Mouse (Mus musculus): ENCODE results near the gene Csf2ra. TPM values are rescaled to one million over a fixed set of nuclear protein-coding genes. Genes with fewer than 3 reads are reported as not detected.
A peak's percentile ranks its signal among the peaks of the same experiment; 100 is the strongest.
"Not testable (repeated sequence)": the region's sequence is repeated elsewhere in the genome, so short reads cannot be mapped to it uniquely, and the experiment has no call there.

Csf2ra gene
- polyA plus RNA-seq, 1 experiment, result 0.78 TPM

DNA sequence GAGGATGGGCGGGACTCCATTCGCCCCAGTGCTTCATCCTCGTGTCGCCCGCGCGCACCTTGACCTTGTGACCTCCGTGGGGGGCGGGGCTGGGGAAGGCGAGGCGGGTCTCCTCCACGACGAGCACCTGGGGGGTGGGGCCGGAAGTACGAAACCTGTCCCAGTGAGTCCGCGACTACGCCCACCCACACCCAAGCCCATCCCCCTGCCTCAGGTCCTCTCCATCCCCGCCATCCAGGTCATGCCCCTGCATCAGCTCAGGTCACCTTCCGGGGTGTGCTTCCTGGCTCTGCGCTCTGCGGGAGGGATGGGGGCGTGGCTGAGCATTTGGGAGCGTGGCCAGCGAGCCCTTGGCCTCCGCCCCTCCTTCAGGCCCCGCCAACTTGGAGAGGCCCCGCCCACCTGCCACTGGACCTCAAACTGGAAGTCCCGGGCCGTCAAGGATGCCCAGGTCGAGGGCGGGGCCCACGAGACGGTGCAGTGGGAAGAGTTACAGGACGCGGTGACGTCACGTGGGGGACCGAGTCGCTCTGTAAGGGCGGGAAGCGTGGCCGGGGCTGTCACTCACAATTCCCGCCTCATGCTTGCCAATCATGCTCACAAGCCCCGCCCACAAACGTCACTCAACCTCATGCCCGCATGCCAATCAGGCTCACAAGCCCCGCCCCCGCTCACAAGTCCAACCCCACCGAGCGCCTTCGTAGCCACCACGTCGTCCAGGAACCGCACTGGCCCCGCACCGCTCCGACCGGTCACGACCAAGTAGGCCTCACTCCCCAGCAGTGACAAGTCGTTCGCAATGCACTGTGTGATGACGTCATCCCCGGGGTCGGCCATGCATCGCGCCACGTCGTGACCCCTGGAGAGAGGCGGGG lies 2.5 kb downstream of the Csf2ra start:
- Histone ChIP-seq H3K4me1 (ENCODE audit: control insufficient read depth) (peaks cover 31% of the 10 kb centered on the region), H3K27me3 (ENCODE audit: control insufficient read depth) (peaks cover 16% of the 10 kb centered on the region), H3K9me3 (ENCODE audit: control insufficient read depth, low read length) (peaks cover 38% of the 10 kb centered on the region), H3K36me3 (ENCODE audit: control insufficient read depth) (no peaks in the 10 kb centered on the region), H3K4me3 (replicated peaks) (peak overlapping the region; percentile 71)
- TF ChIP-seq GATA1 (IDR thresholded peaks at IDR 0.05; ENCODE audit: low read length) (no peak), TAL1 (IDR thresholded peaks at IDR 0.05; ENCODE audit: low read length) (no peak)

DNA sequence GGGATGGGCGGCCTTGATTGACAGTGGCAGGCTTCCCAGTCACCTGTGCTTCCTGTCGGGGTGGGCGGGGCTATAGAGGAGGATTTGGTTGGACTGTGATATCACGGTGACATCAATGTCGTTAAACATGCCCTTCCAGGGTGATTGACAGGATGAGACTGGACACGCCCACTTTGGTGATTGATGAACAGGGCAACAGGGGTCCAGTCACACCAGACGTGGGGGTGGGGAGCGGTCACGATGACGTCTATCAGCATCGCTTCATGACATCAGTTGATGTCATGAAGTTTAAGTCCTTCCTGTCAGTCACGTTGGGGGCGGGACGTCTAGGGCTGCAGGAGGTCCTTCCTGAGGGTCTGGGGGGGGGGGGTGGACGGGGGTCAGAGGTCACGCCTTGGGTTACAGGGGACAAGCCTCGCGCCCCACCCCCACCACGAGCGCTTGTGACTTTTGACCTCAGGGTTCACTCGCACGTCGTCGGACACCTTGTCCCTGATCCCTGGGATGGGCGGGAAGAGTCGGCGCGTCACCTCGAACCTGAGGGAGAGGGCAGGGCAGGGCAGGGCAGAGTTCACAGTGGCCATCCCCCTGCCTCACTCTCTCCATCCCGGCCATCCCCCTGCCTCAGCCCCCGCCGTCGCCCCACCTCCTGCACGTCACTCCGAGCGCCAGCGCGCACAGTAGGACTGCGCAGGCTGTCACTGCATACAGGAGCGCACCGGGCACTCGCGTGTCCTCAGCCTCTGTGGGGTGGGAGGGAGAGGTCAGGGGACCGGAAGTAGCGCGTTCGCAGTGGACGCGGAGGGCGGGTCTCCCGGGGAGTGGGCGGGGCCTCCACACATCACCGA lies 3.3 kb downstream of the Csf2ra start:
- TF ChIP-seq GATA1 (IDR thresholded peaks at IDR 0.05; ENCODE audit: low read length) (no peak), TAL1 (IDR thresholded peaks at IDR 0.05; ENCODE audit: low read length) (no peak)
- H3K27me3 ChIP-seq (ENCODE audit: control insufficient read depth), result peaks cover 16% of the 10 kb centered on the region

DNA sequence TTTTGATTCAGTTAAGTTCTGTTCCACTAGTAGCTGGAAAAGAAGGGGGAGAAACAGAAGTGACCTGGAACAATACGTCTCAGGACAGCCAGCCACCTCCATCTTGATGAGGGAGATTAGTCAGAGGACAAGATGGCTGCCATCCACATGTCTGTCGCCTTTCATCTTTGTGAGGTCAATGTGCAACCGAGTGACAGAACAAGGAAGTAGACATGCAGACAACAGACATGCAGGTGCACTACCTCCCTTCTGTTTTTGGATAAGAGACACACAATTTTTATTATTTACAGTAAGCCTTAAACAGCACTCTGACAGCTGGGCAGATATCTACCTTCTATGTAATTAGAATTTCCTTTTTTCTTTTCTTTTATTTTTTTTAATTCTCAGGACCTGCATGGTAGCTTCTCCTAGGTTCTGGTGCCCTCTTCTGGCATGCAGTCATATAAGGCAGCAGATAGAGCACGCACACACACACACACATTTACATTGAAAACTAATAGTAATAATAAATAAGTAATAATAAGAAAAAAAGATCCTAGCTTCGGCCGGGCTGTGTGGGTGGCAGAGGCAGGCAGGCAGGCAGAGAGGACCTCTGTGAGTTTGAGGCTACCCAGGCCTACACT lies 4.4 kb downstream of the Csf2ra start:
- TF ChIP-seq TAL1 (IDR thresholded peaks at IDR 0.05; ENCODE audit: low read length), result no peak
- no peak for TF ChIP-seq GATA1 (IDR thresholded peaks at IDR 0.05; ENCODE audit: low read length)
- H3K27me3 ChIP-seq (ENCODE audit: control insufficient read depth), result peaks cover 16% of the 10 kb centered on the region
- H3K9me3 ChIP-seq (ENCODE audit: control insufficient read depth, low read length), result peaks cover 38% of the 10 kb centered on the region
- H3K36me3 ChIP-seq (ENCODE audit: control insufficient read depth), result no peaks in the 10 kb centered on the region
- H3K4me1 ChIP-seq (ENCODE audit: control insufficient read depth), result peaks cover 31% of the 10 kb centered on the region
- H3K4me3 ChIP-seq (replicated peaks), result no peak overlapping the region

More for the DNA sequence above, 3.3 kb downstream of the Csf2ra start:
- H3K36me3 ChIP-seq (ENCODE audit: control insufficient read depth), result no peaks in the 10 kb centered on the region
- peaks cover 31% of the 10 kb centered on the region for H3K4me1 ChIP-seq (ENCODE audit: control insufficient read depth)
- peak overlapping the region; percentile 71 for H3K4me3 ChIP-seq (replicated peaks)
- H3K9me3 ChIP-seq (ENCODE audit: control insufficient read depth, low read length), result peaks cover 38% of the 10 kb centered on the region

DNA sequence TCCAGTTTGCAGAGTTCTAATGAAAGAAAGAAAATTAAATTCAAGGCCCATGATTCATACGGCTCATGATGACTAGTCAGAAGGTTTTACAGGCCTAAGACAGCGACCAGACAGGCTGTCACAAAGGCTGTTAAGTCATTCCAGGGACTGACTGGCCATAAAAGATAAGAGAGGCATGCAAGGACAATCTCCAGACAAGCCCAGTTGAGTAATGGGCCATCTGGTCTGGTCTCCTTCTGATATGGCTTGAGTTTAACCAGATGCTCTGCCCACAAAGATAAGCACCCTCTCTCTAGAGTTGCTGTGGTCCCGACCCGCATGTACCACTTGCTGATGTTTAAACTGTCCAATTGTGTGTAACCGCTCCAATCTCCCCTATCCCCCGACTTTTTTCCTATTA lies 20.7 kb downstream of the Csf2ra start:
- H3K9me3 ChIP-seq (ENCODE audit: control insufficient read depth, low read length); H3K4me1 ChIP-seq (ENCODE audit: control insufficient read depth); H3K36me3 ChIP-seq (ENCODE audit: control insufficient read depth); H3K27me3 ChIP-seq (ENCODE audit: control insufficient read depth); H3K4me3 ChIP-seq (replicated peaks): not testable (repeated sequence)

DNA sequence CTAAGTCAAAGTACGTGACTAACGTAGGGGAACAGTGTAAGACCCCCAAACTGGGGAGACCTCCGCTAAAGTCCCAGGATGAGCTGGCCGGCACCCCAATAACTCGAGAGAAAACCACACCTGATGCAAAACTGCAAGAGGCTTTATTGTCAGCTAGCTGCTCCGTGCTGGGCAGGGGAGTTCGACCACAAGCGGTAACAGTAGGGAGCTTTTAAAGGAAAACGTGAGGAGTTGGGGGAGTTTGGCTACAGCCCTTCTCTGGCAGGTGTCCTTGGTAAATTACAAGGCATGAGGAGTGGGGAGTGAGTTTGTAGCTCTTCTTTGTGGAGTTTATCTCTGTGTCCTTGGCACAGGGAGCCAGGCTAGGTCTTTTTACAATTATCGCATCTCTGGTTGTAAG lies 28.4 kb downstream of the Csf2ra start:
- no peaks in the 10 kb centered on the region for H3K9me3 ChIP-seq (ENCODE audit: control insufficient read depth, low read length)
- no peaks in the 10 kb centered on the region for H3K36me3 ChIP-seq (ENCODE audit: control insufficient read depth)
- peak overlapping the region; percentile 7 for H3K4me3 ChIP-seq (replicated peaks)
- H3K27me3 ChIP-seq (ENCODE audit: control insufficient read depth), result no peaks in the 10 kb centered on the region
- peaks cover 4% of the 10 kb centered on the region for H3K4me1 ChIP-seq (ENCODE audit: control insufficient read depth)
- TF ChIP-seq TAL1 (IDR thresholded peaks at IDR 0.05; ENCODE audit: low read length) (no peak), GATA1 (IDR thresholded peaks at IDR 0.05; ENCODE audit: low read length) (no peak)

DNA sequence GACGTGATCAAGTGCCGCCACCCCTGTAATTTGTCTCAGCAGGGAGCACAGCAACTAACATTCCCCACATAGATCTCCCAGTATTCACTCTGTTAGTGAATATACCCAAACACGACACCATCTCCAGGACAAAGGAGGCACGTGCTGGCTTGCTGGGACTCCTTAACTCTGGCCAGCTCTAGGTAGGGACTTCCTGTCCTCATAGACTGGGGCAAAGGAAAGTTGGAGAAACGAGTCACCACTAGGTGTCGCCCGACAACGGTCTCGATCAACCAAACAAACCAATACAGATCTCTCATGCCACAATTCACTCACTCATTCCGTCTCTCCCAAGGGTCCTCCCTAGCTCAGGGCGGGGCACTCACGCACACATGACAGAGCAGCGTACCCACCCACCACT lies 28.9 kb downstream of the Csf2ra start:
- no peaks in the 10 kb centered on the region for H3K27me3 ChIP-seq (ENCODE audit: control insufficient read depth)
- H3K4me1 ChIP-seq (ENCODE audit: control insufficient read depth), result peaks cover 4% of the 10 kb centered on the region
- no peaks in the 10 kb centered on the region for H3K36me3 ChIP-seq (ENCODE audit: control insufficient read depth)
- no peak for TF ChIP-seq TAL1 (IDR thresholded peaks at IDR 0.05; ENCODE audit: low read length)
- no peak for TF ChIP-seq GATA1 (IDR thresholded peaks at IDR 0.05; ENCODE audit: low read length)
- peak overlapping the region; percentile 7 for H3K4me3 ChIP-seq (replicated peaks)
- no peaks in the 10 kb centered on the region for H3K9me3 ChIP-seq (ENCODE audit: control insufficient read depth, low read length)

DNA sequence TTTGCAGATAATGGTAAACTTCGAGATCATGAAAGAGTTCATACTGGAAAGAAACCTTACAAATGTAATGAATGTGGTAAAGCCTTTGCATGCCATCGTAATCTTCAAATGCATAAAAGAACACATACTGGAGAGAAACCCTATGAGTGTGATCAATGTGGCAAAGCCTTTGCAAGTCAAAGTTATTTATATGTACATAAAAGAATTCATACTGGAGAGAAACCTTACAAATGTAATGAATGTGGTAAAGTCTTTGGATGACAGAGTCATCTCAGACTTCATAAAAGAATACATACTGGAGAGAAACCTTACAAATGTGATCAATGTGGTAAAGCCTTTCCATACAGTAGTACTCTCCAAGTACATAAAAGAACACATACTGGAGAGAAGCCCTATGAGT lies 44.6 kb downstream of the Csf2ra start, which contains the start of gene Gm6020:
Gene Gm6020 (plus strand): TSS at position 301 of the 400 bp plus-strand sequence.
- H3K4me1 ChIP-seq (ENCODE audit: control insufficient read depth); H3K4me3 ChIP-seq (replicated peaks); H3K9me3 ChIP-seq (ENCODE audit: control insufficient read depth, low read length); H3K27me3 ChIP-seq (ENCODE audit: control insufficient read depth); H3K36me3 ChIP-seq (ENCODE audit: control insufficient read depth): not testable (repeated sequence)

DNA sequence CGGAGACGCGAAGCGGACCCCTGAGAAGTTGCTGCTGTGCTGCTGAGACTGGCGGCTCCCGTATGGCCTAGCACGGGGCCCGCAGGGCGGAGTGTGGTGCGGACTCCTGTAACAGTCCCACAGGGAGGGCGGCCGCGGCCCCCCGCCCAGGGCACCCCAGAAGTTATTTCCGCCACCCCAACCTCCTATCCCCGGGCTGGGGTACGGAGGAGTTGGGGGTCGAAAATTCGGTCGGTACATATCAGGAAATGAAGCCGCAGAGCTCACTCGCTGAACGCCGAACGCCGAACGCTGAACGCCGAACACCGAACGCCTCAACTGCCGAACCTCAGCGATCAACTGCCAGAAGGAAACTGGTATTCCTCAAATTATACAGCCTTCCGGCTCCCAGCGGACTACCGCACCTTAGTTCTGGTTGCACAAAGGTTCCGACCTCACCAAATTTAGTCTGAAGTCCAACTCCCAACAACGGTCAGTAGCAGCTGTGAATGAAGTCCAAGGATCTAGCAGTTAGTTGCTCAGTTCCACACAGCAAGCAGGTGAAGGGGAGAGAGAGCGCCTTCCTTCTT lies 52.4 kb downstream of the Csf2ra start, which contains the start of gene Gm7102:
Gene Gm7102 (minus strand): TSS at position 554 of the 569 bp plus-strand sequence.
- peaks cover 2% of the 10 kb centered on the region; the same call in 1 of the 2 replicates for H3K27me3 ChIP-seq (ENCODE audit: control insufficient read depth)
- H3K9me3 ChIP-seq (ENCODE audit: control insufficient read depth, low read length), result no peaks in the 10 kb centered on the region
- H3K4me3 ChIP-seq (replicated peaks), result no peak within 1 kb of the TSS
- H3K4me1 ChIP-seq (ENCODE audit: control insufficient read depth), result no peaks in the 10 kb centered on the region
- TF ChIP-seq GATA1 (IDR thresholded peaks at IDR 0.05; ENCODE audit: low read length) (no peak), TAL1 (IDR thresholded peaks at IDR 0.05; ENCODE audit: low read length) (no peak)
- no peaks in the 10 kb centered on the region for H3K36me3 ChIP-seq (ENCODE audit: control insufficient read depth)

Other genes starting within 250 kb of the Csf2ra start
- 0.04 and 0.05 TPM in 2 replicates for gene Zfp950, start 87.6 kb downstream of the Csf2ra start, polyA plus RNA-seq (2012)
- gene Gm7102, start 52.1 kb downstream of the Csf2ra start, polyA plus RNA-seq (2012), result not detected in 2 replicates
- not detected in 2 replicates for gene Gm6020, start 44.5 kb downstream of the Csf2ra start, polyA plus RNA-seq (2012)
- gene Gm21060, start 68.6 kb upstream of the Csf2ra start, polyA plus RNA-seq (2012), result not detected in 2 replicates